Mouse (Mus musculus) liver, embryonic 11.5 days (tissue): ENCODE results near the gene Sapcd1. TPM values are rescaled to one million over a fixed set of nuclear protein-coding genes. Genes with fewer than 3 reads are reported as not detected.
"Not testable (repeated sequence)": the region's sequence is repeated elsewhere in the genome, so short reads cannot be mapped to it uniquely, and the experiment has no call there.

Experiments
- ATAC-seq: fragments of 200-750 bp; cut with Nextera tagmentation; replicated peaks from 2 replicates; pipeline ENCODE4 v1.8.0; 2017; ENCODE audit warnings: moderate number of reproducible peaks, mild to moderate bottlenecking, moderate TSS enrichment, moderate library complexity; ENCODE audit not compliant: low FRiP score
- DNase-seq: peaks from one replicate; pipeline ENCODE4 v3.0.0-alpha.2; 2017; ENCODE audit warnings: low spot score
- H3K27ac ChIP-seq: fragments of 300-500 bp; sonication (generic); 2 replicates; pipeline ENCODE4 v1.5.1; 2014; ENCODE audit warnings: mild to moderate bottlenecking, low read depth, low read length, control low read depth
- H3K27me3 ChIP-seq: fragments of 300-500 bp; sonication (generic); replicated peaks from 2 replicates; pipeline ENCODE4 v1.6.1; 2014; ENCODE audit warnings: low read length, mixed read lengths; ENCODE audit not compliant: control insufficient read depth, insufficient read depth
- H3K36me3 ChIP-seq: fragments of 300-500 bp; sonication (generic); 2 replicates; pipeline ENCODE4 v1.6.1; 2014; ENCODE audit warnings: mild to moderate bottlenecking, low read length, moderate library complexity, mixed read lengths; ENCODE audit not compliant: control insufficient read depth, insufficient read depth
- H3K4me1 ChIP-seq: fragments of 300-500 bp; sonication (generic); replicated peaks from 2 replicates; pipeline ENCODE4 v1.6.1; 2014; ENCODE audit warnings: low read length, mixed read lengths; ENCODE audit not compliant: control insufficient read depth, insufficient read depth
- H3K4me2 ChIP-seq: fragments of 300-500 bp; sonication (generic); 2 replicates; pipeline ENCODE4 v1.6.1; 2014; ENCODE audit warnings: mild to moderate bottlenecking, control low read depth, moderate library complexity
- H3K4me3 ChIP-seq: fragments of 300-500 bp; sonication (generic); 2 replicates; pipeline ENCODE4 v1.5.1; 2014; ENCODE audit warnings: low read depth, low read length, control low read depth
- H3K9ac ChIP-seq: fragments of 300-500 bp; sonication (generic); 2 replicates; pipeline ENCODE4 v1.6.1; 2014; ENCODE audit warnings: low read depth, low read length, control low read depth
- H3K9me3 ChIP-seq: fragments of 300-500 bp; sonication (generic); 2 replicates; pipeline ENCODE4 v1.6.1; 2016; ENCODE audit warnings: low read length, inconsistent platforms, mixed read lengths; ENCODE audit not compliant: control insufficient read depth
- WGBS: fragments of 180-500 bp; shearing (Covaris S2); extraction: QIAGEN DNeasy Blood & Tissue Kit; methylation state at CpG from one replicate; pipeline ENCODE4 v1.1.7; 2014; 5-methylcytosine and 5-hydroxymethylcytosine counted together
- polyA plus RNA-seq: library from polyadenylated mRNA; unstranded; fragments of >200 nt; fragmentation: Nextera tagmentation; extraction: Ambion mirVana; gene quantifications from 2 replicates; pipeline ENCODE4 v1.2.1, GENCODE M21; 2014

Gene Sapcd1
- polyA plus RNA-seq, 1 experiment from 2014 or later, result 8.5 TPM

DNA sequence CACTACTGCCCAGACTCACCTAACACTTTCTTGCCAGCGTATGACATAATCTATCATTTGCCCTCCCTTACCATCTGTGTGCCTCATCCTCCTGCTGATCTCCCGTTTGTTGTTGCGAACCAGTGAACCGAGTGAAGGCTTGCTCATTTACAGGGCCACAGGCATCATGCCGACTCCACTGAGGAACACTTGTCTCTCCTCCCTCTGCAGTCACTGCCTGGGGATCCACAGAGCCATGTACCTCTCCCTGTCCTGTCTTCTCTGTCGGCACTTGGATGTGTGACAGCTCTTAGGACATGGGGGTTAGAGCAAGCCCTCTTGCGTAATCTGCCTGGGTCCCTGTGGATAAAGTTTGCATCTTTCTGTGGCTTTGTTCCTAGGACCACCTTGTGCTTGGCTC, 18.2 kb downstream of the Sapcd1 start:
- Histone ChIP-seq H3K4me1 (peaks cover 1% of the 10 kb centered on the region; the same call in 1 of the 2 replicates), H3K36me3 (peaks cover 83% of the 10 kb centered on the region), H3K27me3 (no peaks in the 10 kb centered on the region), H3K9ac (no peak overlapping the region), H3K27ac (no peak overlapping the region), H3K9me3 (no peaks in the 10 kb centered on the region), H3K4me3 (no peak overlapping the region), H3K4me2 (no peak overlapping the region)
- whole genome bisulfite sequencing, result 89% methylated on average over 7 of the region's 7 CpGs
- DNase-seq (no peak), ATAC-seq (no peak)

DNA sequence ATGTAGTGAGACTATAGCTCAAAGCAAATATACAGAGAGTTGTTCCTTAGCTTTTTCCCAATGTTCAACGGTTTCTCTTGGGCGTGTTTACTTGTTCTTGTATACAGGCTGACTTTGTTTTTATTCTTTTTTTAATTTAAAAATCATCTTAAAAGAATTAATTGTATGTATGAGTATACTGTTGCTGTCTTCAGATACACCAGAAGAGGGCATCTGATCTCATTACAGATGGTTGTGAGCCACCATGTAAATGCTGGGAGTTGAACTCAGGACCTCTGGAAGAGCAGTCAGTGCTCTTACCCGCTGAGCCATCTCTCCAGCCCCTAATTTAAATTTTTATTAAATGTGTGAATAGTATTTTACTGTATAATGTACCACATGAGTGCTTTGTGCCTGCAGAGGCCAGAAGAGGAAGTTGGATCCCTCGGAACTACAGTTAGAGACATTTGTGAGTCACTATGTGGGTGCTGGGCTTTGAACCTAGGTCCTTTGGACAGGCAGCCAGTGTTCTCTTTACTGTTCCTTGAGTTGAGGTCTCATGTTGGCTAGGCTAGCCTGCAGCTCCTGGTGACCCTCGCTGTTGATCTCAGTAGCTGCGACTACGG, 20.3 kb downstream of the Sapcd1 start:
- WGBS, result 91% methylated on average over 7 of the region's 7 CpGs
- peaks cover 72% of the 10 kb centered on the region for H3K36me3 ChIP-seq

DNA sequence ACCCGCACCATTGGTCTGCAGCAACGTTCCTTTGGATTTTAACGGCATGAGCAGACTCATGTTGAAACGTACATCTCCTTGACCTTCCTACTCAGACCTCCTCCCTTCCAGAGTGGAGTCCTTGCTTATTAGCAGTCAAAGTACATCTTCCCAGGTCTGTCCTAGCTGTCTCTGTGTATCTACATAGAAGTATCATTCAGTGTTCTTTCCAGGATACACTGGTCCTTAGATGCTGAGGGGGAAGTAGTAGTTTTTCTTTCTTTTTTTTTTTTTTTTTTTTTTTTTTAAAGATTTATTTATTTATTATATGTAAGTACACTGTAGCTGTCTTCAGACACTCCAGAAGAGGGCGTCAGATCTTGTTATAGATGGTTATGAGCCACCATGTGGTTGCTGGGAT, 21.9 kb downstream of the Sapcd1 start:
- not testable (repeated sequence) for H3K27ac ChIP-seq, H3K9ac ChIP-seq, H3K27me3 ChIP-seq, DNase-seq, H3K9me3 ChIP-seq, ATAC-seq, H3K4me2 ChIP-seq, H3K4me3 ChIP-seq
- Histone ChIP-seq H3K36me3 (peaks cover 61% of the 10 kb centered on the region), H3K4me1 (peaks cover 26% of the 10 kb centered on the region)
- 93% methylated on average over 4 of the region's 5 CpGs for WGBS

More for the DNA sequence above, 20.3 kb downstream of the Sapcd1 start:
- Histone ChIP-seq H3K4me1 (peaks cover 22% of the 10 kb centered on the region), H3K9me3 (no peaks in the 10 kb centered on the region), H3K9ac (no peak overlapping the region), H3K27ac (no peak overlapping the region), H3K4me3 (no peak overlapping the region), H3K27me3 (no peaks in the 10 kb centered on the region), H3K4me2 (no peak overlapping the region)
- DNase-seq (no peak), ATAC-seq (no peak)

DNA sequence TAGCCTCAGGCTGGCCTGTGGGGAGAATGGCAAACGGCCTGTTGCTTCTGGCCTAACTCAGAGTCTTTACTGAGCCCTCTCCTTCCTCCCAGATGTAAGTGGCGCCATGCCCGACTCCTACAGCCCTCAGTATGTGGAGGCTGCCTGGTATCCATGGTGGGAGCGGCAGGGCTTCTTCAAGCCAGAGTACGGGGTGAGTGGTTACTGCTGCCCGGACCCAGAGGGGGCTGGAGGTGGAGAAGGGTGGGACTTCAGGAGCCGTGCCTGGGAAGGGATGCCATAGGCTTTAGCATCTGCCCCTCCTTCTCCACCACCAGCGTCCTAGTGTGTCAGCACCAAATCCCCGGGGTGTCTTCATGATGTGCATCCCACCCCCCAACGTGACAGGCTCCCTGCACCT, 22.7 kb downstream of the Sapcd1 start:
- H3K9me3 ChIP-seq, result no peaks in the 10 kb centered on the region
- H3K4me3 ChIP-seq, result 0 out of 2 replicates have a peak overlapping the region, but pooled peaks have one; percentile 1
- no peaks in the 10 kb centered on the region for H3K27me3 ChIP-seq
- H3K36me3 ChIP-seq, result peaks cover 53% of the 10 kb centered on the region
- H3K4me2 ChIP-seq, result no peak overlapping the region
- DNase-seq (no peak), ATAC-seq (no peak)
- 93% methylated on average over 10 of the region's 10 CpGs for WGBS
- no peak overlapping the region for H3K27ac ChIP-seq
- peaks cover 26% of the 10 kb centered on the region for H3K4me1 ChIP-seq
- no peak overlapping the region for H3K9ac ChIP-seq

DNA sequence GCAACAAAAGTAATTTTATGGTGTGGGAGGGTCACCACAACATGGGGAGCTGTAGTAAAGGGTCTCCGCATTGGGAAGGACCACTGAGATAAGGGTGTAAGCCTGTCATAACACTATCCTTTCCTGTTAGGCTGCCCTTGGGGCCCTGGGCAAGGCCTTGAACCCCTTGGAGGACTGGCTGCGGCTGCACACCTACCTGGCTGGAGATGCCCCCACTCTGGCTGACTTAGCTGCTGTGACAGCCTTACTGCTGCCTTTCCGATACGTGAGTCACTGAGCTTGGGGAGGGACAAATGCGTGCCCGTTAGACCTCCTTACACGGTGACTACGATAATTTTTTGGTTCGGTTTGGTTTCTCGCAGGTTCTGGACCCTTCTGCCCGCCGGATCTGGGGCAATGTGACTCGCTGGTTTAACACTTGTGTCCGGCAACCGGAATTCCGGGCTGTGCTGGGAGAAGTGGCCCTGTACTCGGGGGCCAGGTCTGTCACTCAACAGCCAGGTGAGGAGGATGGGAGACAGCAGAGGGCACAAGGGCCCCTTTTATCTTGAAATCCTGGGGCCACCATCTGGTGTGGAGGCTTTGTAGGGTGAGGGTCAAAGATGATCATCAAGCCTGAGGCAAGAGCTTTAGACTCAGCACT, 23.6 kb downstream of the Sapcd1 start:
- Histone ChIP-seq H3K9ac (peak overlapping the region; percentile 10), H3K36me3 (peaks cover 49% of the 10 kb centered on the region), H3K9me3 (no peaks in the 10 kb centered on the region), H3K4me1 (peaks cover 27% of the 10 kb centered on the region), H3K27me3 (no peaks in the 10 kb centered on the region), H3K4me3 (peak overlapping the region; percentile 3), H3K4me2 (peak overlapping the region; percentile 98), H3K27ac (no peak overlapping the region)
- DNase-seq (no peak), ATAC-seq (no peak)
- WGBS, result 90% methylated on average over 17 of the region's 17 CpGs

DNA sequence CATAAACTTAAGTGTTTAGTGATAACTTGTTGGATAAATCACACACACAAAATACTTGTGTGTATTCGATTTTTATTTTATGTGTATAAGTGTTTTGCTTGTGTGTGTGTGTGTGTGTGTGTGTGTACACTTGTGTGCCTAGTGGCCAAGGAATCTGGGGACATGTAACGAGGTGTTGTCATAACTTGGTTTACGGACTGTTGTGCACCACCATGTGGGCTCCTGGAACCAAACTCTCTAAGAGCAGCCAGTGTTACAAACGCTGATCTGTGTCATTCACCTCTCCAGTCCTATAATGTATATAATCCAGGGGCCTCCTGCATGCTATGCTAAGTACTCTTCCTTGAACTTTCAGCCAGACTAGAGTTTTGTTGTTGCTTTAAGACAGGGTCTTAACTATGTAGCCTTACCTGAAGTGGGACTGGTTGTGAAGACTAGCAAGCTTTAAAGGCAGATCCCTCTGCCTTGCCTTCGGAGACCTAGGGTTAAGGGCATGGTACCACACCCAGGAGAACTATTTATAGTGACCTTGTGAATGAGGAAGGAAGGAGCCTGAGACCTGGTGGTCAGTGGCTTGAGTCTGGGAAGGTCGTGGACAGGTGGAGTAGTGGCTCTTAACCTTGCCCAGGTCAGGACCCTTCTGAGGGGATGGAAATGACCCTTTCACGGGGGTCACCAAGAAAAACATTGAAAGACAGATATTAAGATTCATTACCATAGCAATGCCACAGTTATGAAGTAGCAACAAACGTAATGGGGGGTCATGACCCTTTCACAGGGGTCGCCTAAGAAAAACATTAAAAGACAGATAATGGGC, 24.6 kb downstream of the Sapcd1 start:
- H3K27ac ChIP-seq, result peak overlapping the region; percentile 99
- H3K4me3 ChIP-seq, result peak overlapping the region; percentile 98
- H3K36me3 ChIP-seq, result peaks cover 53% of the 10 kb centered on the region
- H3K9ac ChIP-seq, result peak overlapping the region; percentile 99
- WGBS, result 52% methylated on average over 9 of the region's 9 CpGs
- peak overlapping the region; percentile 98 for H3K4me2 ChIP-seq
- no peak for ATAC-seq
- DNase-seq, result no peak
- H3K4me1 ChIP-seq, result peaks cover 36% of the 10 kb centered on the region
- H3K9me3 ChIP-seq, result no peaks in the 10 kb centered on the region
- no peaks in the 10 kb centered on the region for H3K27me3 ChIP-seq

DNA sequence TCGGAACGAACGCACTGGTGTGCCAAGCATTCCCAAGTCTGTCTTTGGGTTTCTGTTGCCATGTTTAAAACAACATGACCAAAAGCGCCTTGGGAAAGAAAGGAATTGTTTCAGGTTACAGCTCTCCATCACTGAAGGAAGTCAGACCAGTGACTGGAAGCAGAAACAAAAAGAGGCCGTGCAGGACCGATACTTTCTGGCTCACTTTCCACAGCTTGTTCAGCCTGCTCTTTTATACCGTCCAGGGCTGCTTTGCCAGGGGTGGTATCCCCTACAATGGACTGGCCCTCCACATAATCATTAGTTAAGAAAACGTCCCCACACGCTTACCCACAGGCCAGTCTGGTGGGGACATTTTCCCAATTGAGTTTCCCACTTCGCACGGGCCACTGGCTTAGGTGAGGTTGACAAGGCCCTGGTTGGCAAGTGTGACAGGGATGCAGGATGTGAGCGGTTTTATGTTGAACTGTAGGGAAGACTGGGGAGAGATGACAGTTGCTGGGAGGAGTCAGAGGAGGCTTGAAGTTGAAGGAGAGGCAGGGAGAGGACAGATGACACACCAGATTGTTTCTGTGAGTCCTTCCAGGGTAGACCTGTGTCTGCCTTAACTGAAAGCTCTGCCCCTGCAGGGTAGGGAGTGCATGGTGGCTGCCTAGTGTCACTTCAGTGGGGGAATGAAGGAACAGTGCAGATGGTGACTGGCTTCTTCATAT, 25.5 kb downstream of the Sapcd1 start:
- Histone ChIP-seq H3K4me3 (peak overlapping the region; percentile 98), H3K36me3 (peaks cover 50% of the 10 kb centered on the region), H3K4me2 (peak overlapping the region; percentile 98), H3K27me3 (no peaks in the 10 kb centered on the region), H3K9me3 (no peaks in the 10 kb centered on the region), H3K9ac (peak overlapping the region; percentile 99), H3K4me1 (peaks cover 45% of the 10 kb centered on the region), H3K27ac (peak overlapping the region; percentile 99)
- ATAC-seq, result peak; percentile 16
- 6% methylated on average over 12 of the region's 12 CpGs for WGBS
- no peak for DNase-seq

DNA sequence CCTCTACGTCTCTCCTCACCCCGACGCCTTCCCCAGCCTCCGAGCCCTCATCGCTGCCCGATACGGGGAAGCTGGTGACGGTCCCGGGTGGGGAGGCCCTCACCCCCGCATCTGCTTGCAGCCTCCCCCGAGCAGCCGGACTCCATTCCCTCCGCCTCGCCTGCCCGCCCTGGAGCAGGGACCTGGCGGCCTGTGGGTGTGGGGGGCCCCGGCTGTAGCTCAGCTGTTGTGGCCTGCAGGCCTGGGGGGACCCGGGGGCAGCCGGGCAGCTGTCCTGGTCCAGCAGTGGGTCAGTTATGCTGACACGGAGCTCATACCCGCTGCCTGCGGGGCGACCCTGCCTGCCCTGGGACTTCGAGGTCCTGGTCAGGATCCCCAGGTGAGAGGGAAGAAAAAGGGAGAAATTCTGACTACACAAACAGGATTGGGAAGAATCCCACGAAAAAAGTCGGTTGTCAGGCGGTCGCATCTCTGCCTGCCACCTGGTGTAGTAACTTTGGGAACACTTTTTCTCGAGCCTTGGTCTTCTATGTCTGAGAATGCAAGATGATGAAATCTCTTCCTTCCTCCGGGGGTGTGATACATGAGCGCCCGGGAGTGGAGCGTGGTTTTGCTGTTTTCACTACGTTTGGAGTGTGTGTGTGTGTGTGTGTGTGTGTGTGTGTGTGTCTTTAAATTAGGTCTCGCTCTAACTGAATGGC, 26.2 kb downstream of the Sapcd1 start:
- H3K9me3 ChIP-seq, result no peaks in the 10 kb centered on the region
- H3K4me2 ChIP-seq, result peak overlapping the region; percentile 98
- ATAC-seq, result peak; percentile 9
- peaks cover 47% of the 10 kb centered on the region for H3K36me3 ChIP-seq
- DNase-seq, result no peak
- H3K9ac ChIP-seq, result peak overlapping the region; percentile 99
- peak overlapping the region; percentile 99 for H3K27ac ChIP-seq
- H3K4me3 ChIP-seq, result peak overlapping the region; percentile 98
- H3K27me3 ChIP-seq, result no peaks in the 10 kb centered on the region
- peaks cover 52% of the 10 kb centered on the region for H3K4me1 ChIP-seq
- WGBS, result under 1% methylated on average over 35 of the region's 35 CpGs
